Mouse (Mus musculus) ovary, postnatal 36 days (tissue): ENCODE data around the gene Sh3bgrl2.
A peak's percentile ranks its signal among the peaks of the same experiment; 100 is the strongest.

Experiments
- DNase-seq: peaks from one replicate; pipeline ENCODE4 v3.0.0; 2022; ENCODE audit warnings: low spot score, mixed read lengths

Gene Sh3bgrl2

GRCm38 (mm10) chr9:83560670-83561069, 12.5 kb downstream of the Sh3bgrl2 start:
- DNase-seq: no peak

- no peak for DNase-seq
These were observed 14.8 kb downstream of the Sh3bgrl2 start for GRCm38 (mm10) chr9:83562889-83563288.

- no peak for DNase-seq
These were observed 15.9 kb downstream of the Sh3bgrl2 start for GRCm38 (mm10) chr9:83563808-83564549.

- no peak for DNase-seq
These were observed 17.0 kb downstream of the Sh3bgrl2 start for GRCm38 (mm10) chr9:83564934-83565652.

GRCm38 (mm10) chr9:83566141-83566540, 18.0 kb downstream of the Sh3bgrl2 start:
- DNase-seq: no peak

- DNase-seq: no peak
These were observed 20.0 kb downstream of the Sh3bgrl2 start for GRCm38 (mm10) chr9:83568125-83568524.

GRCm38 (mm10) chr9:83568937-83569336, 20.8 kb downstream of the Sh3bgrl2 start:
- DNase-seq: no peak

- no peak for DNase-seq
These were observed 21.8 kb downstream of the Sh3bgrl2 start for GRCm38 (mm10) chr9:83569898-83570297.

- no peak for DNase-seq
These were observed 23.2 kb downstream of the Sh3bgrl2 start for GRCm38 (mm10) chr9:83571315-83571714.

- DNase-seq: no peak
These were observed 24.2 kb downstream of the Sh3bgrl2 start for GRCm38 (mm10) chr9:83572326-83572725.

GRCm38 (mm10) chr9:83572870-83573269, 24.7 kb downstream of the Sh3bgrl2 start:
- DNase-seq: no peak

- DNase-seq: no peak
These were observed 25.5 kb downstream of the Sh3bgrl2 start for GRCm38 (mm10) chr9:83573588-83573987.

GRCm38 (mm10) chr9:83575403-83575802, 27.3 kb downstream of the Sh3bgrl2 start:
- no peak for DNase-seq

- DNase-seq: no peak
These were observed 28.0 kb downstream of the Sh3bgrl2 start for GRCm38 (mm10) chr9:83576018-83576688.

GRCm38 (mm10) chr9:83576689-83577057, 28.5 kb downstream of the Sh3bgrl2 start:
- peak; percentile 30 for DNase-seq

- DNase-seq: no peak
These were observed 29.1 kb downstream of the Sh3bgrl2 start for GRCm38 (mm10) chr9:83577260-83577659.

- DNase-seq: no peak
These were observed 30.9 kb downstream of the Sh3bgrl2 start for GRCm38 (mm10) chr9:83579049-83579448.

- no peak for DNase-seq
These were observed 34.6 kb downstream of the Sh3bgrl2 start for GRCm38 (mm10) chr9:83582748-83583147.

GRCm38 (mm10) chr9:83586316-83587050, 38.4 kb downstream of the Sh3bgrl2 start:
- DNase-seq: no peak

- DNase-seq: no peak
These were observed 39.0 kb downstream of the Sh3bgrl2 start for GRCm38 (mm10) chr9:83587116-83587515.

- DNase-seq: no peak
These were observed 40.9 kb downstream of the Sh3bgrl2 start for GRCm38 (mm10) chr9:83589063-83589462.
